Comparison of ENCODE assay signal across 19 mouse cellular contexts in the genomic region with DNA sequence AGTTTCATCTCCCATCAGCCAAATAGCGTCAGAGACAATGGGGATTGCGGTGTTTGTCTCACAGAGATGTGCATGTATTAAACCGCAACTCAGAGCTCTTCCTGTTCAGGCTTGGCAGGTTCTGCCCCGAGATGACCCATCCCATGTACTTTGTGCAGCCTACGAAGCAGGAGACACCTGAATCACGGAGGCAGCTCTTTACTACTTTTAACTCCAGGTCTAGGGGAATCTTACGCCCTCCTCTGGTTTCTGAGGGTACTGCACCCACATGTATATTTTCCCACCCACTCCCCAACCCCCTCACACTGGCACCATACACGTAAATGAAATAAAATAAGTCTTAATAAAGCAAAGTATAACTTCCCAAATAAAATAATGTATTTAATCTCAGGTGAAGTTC. TPM values are rescaled to one million over a fixed set of nuclear protein-coding genes. Genes with fewer than 3 reads are reported as not detected.
DNase-seq lines count a peak whose midpoint lies in the region; ATAC-seq and TF ChIP-seq lines count a peak whose summit lies in the region.
"Had no signal": no experiment of that assay in that cellular context is flagged by ENCODE, and none has a peak within 500 bp of the region (broad histone marks: within the 10 kb centered on the region; RNA-seq: fewer than 3 reads in every experiment).

No protein-coding gene starts in this region.

- DNase-seq in gastrocnemius, adult 2 months = no peak
- no peak for DNase-seq in gastrocnemius, adult 18-20 months (ENCODE audit: low spot score)
- DNase-seq in liver, embryonic 14.5 days (ENCODE audit: low read depth in 3 of 3, low spot score in 3 of 3) = no peak
- DNase-seq in liver = no peak
- DNase-seq in brain, embryonic 14.5 days (ENCODE audit: low read depth) = no peak
- DNase-seq in ovary, postnatal 36 days (ENCODE audit: low spot score) = no peak
- no peak for DNase-seq in left cerebral cortex, postnatal 10 days (ENCODE audit: extremely low spot score in 1 of 2, low spot score in 2 of 2)
- DNase-seq: cerebellum, adult 8-10 months; kidney, adult 8-10 months; lung, postnatal 36 days; right cerebral cortex, adult 18-20 months had no signal

- H3K9me3 ChIP-seq in liver, embryonic 14.5 days (ENCODE audit: control insufficient read depth, low read length) = no peaks in the 10 kb centered on the region
- H3K9me3 ChIP-seq in ES-Bruce4 (replicated peaks; ENCODE audit: control insufficient read depth, insufficient read depth, low read length, poor library complexity, severe bottlenecking) = peaks cover 3% of the 10 kb centered on the region; the same call in 1 of the 2 replicates
- H3K9me3 ChIP-seq: embryonic facial prominence, embryonic 15.5 days; heart, embryonic 15.5 days; hindbrain, embryonic 13.5 days; limb, embryonic 15.5 days had no signal

- 72% methylated on average over 8 of the region's 8 CpGs for WGBS in liver, embryonic 14.5 days (ENCODE audit: insufficient replicate concordance)

- TF ChIP-seq EP300 in liver, embryonic 14.5 days (IDR thresholded peaks at IDR 0.05; ENCODE audit: low read depth) = no peak
- TF ChIP-seq EP300 in ES-Bruce4 (IDR thresholded peaks at IDR 0.05; ENCODE audit: insufficient read depth, low read depth, low read length) = no peak

- no peak overlapping the region for H3K4me2 ChIP-seq in liver, embryonic 14.5 days (ENCODE audit: low read depth)
- H3K4me2 ChIP-seq: embryonic facial prominence, embryonic 15.5 days; heart, embryonic 15.5 days; hindbrain, embryonic 13.5 days; limb, embryonic 15.5 days; midbrain, embryonic 11.5 days had no signal

- no peak overlapping the region for H3K9ac ChIP-seq in liver, embryonic 14.5 days (replicated peaks)
- no peak overlapping the region for H3K9ac ChIP-seq in ES-Bruce4 (ENCODE audit: low read depth, poor library complexity, severe bottlenecking)
- H3K9ac ChIP-seq: embryonic facial prominence, embryonic 15.5 days; heart, embryonic 15.5 days; hindbrain, embryonic 13.5 days; limb, embryonic 15.5 days had no signal

- no peak overlapping the region for H3K4me3 ChIP-seq in gastrocnemius, adult 2 months
- H3K4me3 ChIP-seq in liver, embryonic 14.5 days (ENCODE audit: insufficient read depth in 1 of 2, low read depth in 2 of 2, low read length in 2 of 2) = no peak overlapping the region
- no peak overlapping the region for H3K4me3 ChIP-seq in ES-Bruce4 (ENCODE audit: low read depth, low read length)
- H3K4me3 ChIP-seq: embryonic facial prominence, embryonic 15.5 days; heart, embryonic 15.5 days; hindbrain, embryonic 13.5 days; limb, embryonic 15.5 days; myocyte had no signal

- no peak overlapping the region for H3K27ac ChIP-seq in gastrocnemius, adult 2 months
- no peak overlapping the region for H3K27ac ChIP-seq in liver, embryonic 14.5 days
- H3K27ac ChIP-seq in ES-Bruce4 (ENCODE audit: insufficient read depth, low read length) = no peak overlapping the region
- H3K27ac ChIP-seq: embryonic facial prominence, embryonic 15.5 days; heart, embryonic 15.5 days; hindbrain, embryonic 13.5 days; limb, embryonic 15.5 days had no signal

- H3K4me1 ChIP-seq in liver, embryonic 14.5 days (replicated peaks; ENCODE audit: control insufficient read depth in 2 of 2, insufficient read depth in 2 of 2, low read length in 1 of 2) = 0 out of 4 replicates have a peak, but pooled peaks cover 0 to 2% of the 10 kb centered on the region in 2 experiments
- no peaks in the 10 kb centered on the region for H3K4me1 ChIP-seq in ES-Bruce4 (ENCODE audit: control insufficient read depth, insufficient read depth, low read length)
- H3K4me1 ChIP-seq: heart, embryonic 15.5 days; hindbrain, embryonic 13.5 days; limb, embryonic 15.5 days had no signal

- TF ChIP-seq CTCF in gastrocnemius, adult 2 months (IDR thresholded peaks at IDR 0.05) = peak; percentile 26; the same call in 1 of the 2 replicates
- TF ChIP-seq CTCF in liver, embryonic 14.5 days (IDR thresholded peaks at IDR 0.05; ENCODE audit: low read depth) = peak; percentile 52
- TF ChIP-seq CTCF in ES-Bruce4 (IDR thresholded peaks at IDR 0.05; ENCODE audit: low read depth, low read length) = peak; percentile 18
- TF ChIP-seq CTCF in brain, embryonic 14.5 days (IDR thresholded peaks at IDR 0.05; ENCODE audit: borderline replicate concordance, extremely low read depth, insufficient read depth, insufficient read length) = peak; percentile 36; the same call in 1 of the 2 replicates

- TF ChIP-seq POLR2A in ES-Bruce4 (IDR thresholded peaks at IDR 0.05; ENCODE audit: insufficient read depth, low read length) = no peak
- TF ChIP-seq POLR2A in brain, embryonic 14.5 days (IDR thresholded peaks at IDR 0.05; ENCODE audit: borderline replicate concordance, extremely low read depth, insufficient read depth, insufficient read length, poor library complexity, severe bottlenecking) = no peak

- ATAC-seq in liver, embryonic 14.5 days (ENCODE audit: insufficient read depth) = no peak

- intact Hi-C loops in gastrocnemius, adult 2 months (cut with DNase I) = loop anchor here (10.0 kb wide), 1 partner anchor 112 kb away; a partner anchor contains a TSS
- intact Hi-C loops in left cerebral cortex, postnatal 10 days (cut with DNase I) = loop anchor here (5.0 kb wide), 1 partner anchor 109 kb away; a partner anchor contains a TSS

- H3K27me3 ChIP-seq in liver, embryonic 14.5 days (ENCODE audit: control insufficient read depth, insufficient read depth, low read length) = no peaks in the 10 kb centered on the region
- H3K27me3 ChIP-seq in ES-Bruce4 (ENCODE audit: control insufficient read depth, insufficient read depth, low read length, poor library complexity, severe bottlenecking) = no peaks in the 10 kb centered on the region
- H3K27me3 ChIP-seq: embryonic facial prominence, embryonic 15.5 days; heart, embryonic 15.5 days; hindbrain, embryonic 13.5 days; limb, embryonic 15.5 days had no signal

- no peaks in the 10 kb centered on the region for H3K36me3 ChIP-seq in liver, embryonic 14.5 days (replicated peaks; ENCODE audit: control insufficient read depth, insufficient read depth, low read depth)
- H3K36me3 ChIP-seq in ES-Bruce4 (ENCODE audit: control insufficient read depth, insufficient read depth, low read length, poor library complexity, severe bottlenecking) = no peaks in the 10 kb centered on the region
- H3K36me3 ChIP-seq: embryonic facial prominence, embryonic 15.5 days; heart, embryonic 15.5 days; hindbrain, embryonic 13.5 days; limb, embryonic 15.5 days had no signal

RNA-seq across cellular contexts. Expression of a gene that starts 35.6 kb away (rescaled TPM):
- total RNA-seq in gastrocnemius, adult 2 months (2021) = not detected
- total RNA-seq in gastrocnemius, adult 18-20 months (2021) = not detected
- 0.12 and 0.18 TPM in 2 replicates for polyA plus RNA-seq in liver, embryonic 14.5 days (2012; rRNA removed)
- 0.19 and 0.20 TPM in 2 replicates for polyA plus RNA-seq in liver, embryonic 14.5 days (2014; fragmentation: Nextera tagmentation; extraction: Ambion mirVana)
- polyA plus RNA-seq in ES-Bruce4 (2011; ENCODE audit: insufficient read depth, insufficient read length, low read depth, missing spikeins) = not detected in 2 replicates
- 0.10 TPM in 1 of 2 replicates, not detected in the other for polyA plus RNA-seq in brain, embryonic 14.5 days (2012; rRNA removed)
- total RNA-seq in left cerebral cortex, postnatal 10 days (2021) = not detected
- polyA plus RNA-seq: forebrain, embryonic 11.5 days; hindbrain, embryonic 13.5 days; midbrain, embryonic 11.5 days had no signal
